24 mouse cellular contexts compared by ENCODE assay signal in the genomic region with DNA sequence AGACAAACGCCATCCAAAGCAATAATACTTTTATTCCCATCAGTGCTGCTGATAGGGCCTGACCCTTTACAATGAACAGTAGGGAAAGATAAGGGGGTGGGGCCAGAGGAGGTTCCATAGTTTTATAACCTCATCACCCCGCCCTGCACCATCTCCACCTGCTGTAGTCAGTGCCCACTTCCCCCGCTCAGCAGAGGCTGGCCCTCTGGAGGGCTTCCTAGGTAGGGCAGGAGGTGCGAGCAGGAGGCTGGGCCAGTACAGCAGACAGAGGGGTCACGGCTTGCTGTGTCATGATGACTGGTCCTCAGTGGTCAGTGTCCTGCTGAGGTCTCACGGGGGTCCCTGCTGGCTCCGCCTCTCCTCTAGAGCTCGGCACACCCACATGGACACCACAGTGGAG. TPM values are rescaled to one million over a fixed set of nuclear protein-coding genes. Genes with fewer than 3 reads are reported as not detected.
DNase-seq lines count a peak whose midpoint lies in the region; ATAC-seq and TF ChIP-seq lines count a peak whose summit lies in the region.
"Had no signal": no experiment of that assay in that cellular context is flagged by ENCODE, and none has a peak within 500 bp of the region (broad histone marks: within the 10 kb centered on the region; RNA-seq: fewer than 3 reads in every experiment).

No protein-coding gene starts in this region.

- no peak overlapping the region for H3K4me2 ChIP-seq in kidney, postnatal 0 days (ENCODE audit: low read length)
- H3K4me2 ChIP-seq in stomach, embryonic 16.5 days (ENCODE audit: low read depth, low read length), result no peak overlapping the region
- H3K4me2 ChIP-seq: heart, embryonic 15.5 days; liver, embryonic 15.5 days; midbrain, embryonic 12.5 days had no signal

- no peak for ATAC-seq in kidney, postnatal 0 days (replicated peaks; ENCODE audit: low FRiP score, low read depth)
- ATAC-seq in stomach, embryonic 16.5 days (ENCODE audit: insufficient read depth, low FRiP score), result 0 out of 2 replicates have a peak, but pooled peaks have one; percentile 15

- TF ChIP-seq CTCF in kidney, postnatal 0 days (IDR thresholded peaks at IDR 0.05; ENCODE audit: low read depth), result 0 out of 2 replicates have a peak, but pooled peaks have one; percentile 9
- peak; percentile 17; the same call in 1 of the 2 replicates for TF ChIP-seq CTCF in E14TG2a.4 (conservative IDR thresholded peaks at IDR 0.05; ENCODE audit: low read length)

- H3K27ac ChIP-seq in kidney, postnatal 0 days, result no peak overlapping the region
- H3K27ac ChIP-seq in stomach, embryonic 16.5 days (ENCODE audit: low read length), result no peak overlapping the region
- no peak overlapping the region for H3K27ac ChIP-seq in forebrain, embryonic 10.5 days
- H3K27ac ChIP-seq: heart, embryonic 15.5 days; layer of hippocampus, adult 2 months; limb, embryonic 10.5 days; liver, embryonic 15.5 days; macrophage; midbrain, embryonic 12.5 days had no signal

- H3K27me3 ChIP-seq in kidney, postnatal 0 days (ENCODE audit: insufficient read depth, low read length), result no peaks in the 10 kb centered on the region
- peaks cover 8% of the 10 kb centered on the region; the same call in 1 of the 2 replicates for H3K27me3 ChIP-seq in E14TG2a.4 (ENCODE audit: insufficient read depth, low read length)
- H3K27me3 ChIP-seq in stomach, embryonic 16.5 days (ENCODE audit: control insufficient read depth, insufficient read depth, low read length), result no peaks in the 10 kb centered on the region
- H3K27me3 ChIP-seq in forebrain, embryonic 10.5 days (ENCODE audit: poor library complexity, severe bottlenecking), result peaks cover 55% of the 10 kb centered on the region
- H3K27me3 ChIP-seq: CH12.LX; liver, embryonic 15.5 days had no signal

- no peak for DNase-seq in kidney, postnatal 0 days (ENCODE audit: low spot score)
- DNase-seq in kidney, adult 8-10 months, result no peak
- DNase-seq in ZHBTc4 (ENCODE audit: low read depth, low spot score), result peak; percentile 41
- no peak for DNase-seq in cerebellum, postnatal 36 days
- DNase-seq in forebrain, embryonic 10.5 days (ENCODE audit: extremely low spot score, low spot score), result no peak
- DNase-seq: adrenal gland, postnatal 36 days; B cell, adult 2 months; cerebellum, adult 9-11 months; heart, postnatal 4 days; kidney, adult 9 months; kidney, postnatal 25 days; liver; right cerebral cortex, postnatal 14 days; spleen, adult 18-20 months had no signal

- H3K36me3 ChIP-seq in kidney, postnatal 0 days (ENCODE audit: insufficient read depth, low read length), result 0 out of 2 replicates have a peak, but pooled peaks cover 5% of the 10 kb centered on the region
- H3K36me3 ChIP-seq in E14TG2a.4 (ENCODE audit: insufficient read depth, low read length), result no peaks in the 10 kb centered on the region
- H3K36me3 ChIP-seq in stomach, embryonic 16.5 days (ENCODE audit: control insufficient read depth, insufficient read depth, low read length), result no peaks in the 10 kb centered on the region
- H3K36me3 ChIP-seq in forebrain, embryonic 10.5 days (replicated peaks), result peaks cover 9% of the 10 kb centered on the region
- H3K36me3 ChIP-seq: liver, embryonic 15.5 days had no signal

- no peak overlapping the region for H3K9ac ChIP-seq in kidney, postnatal 0 days (ENCODE audit: low read depth, low read length)
- no peak overlapping the region for H3K9ac ChIP-seq in stomach, embryonic 16.5 days (ENCODE audit: low read length)
- H3K9ac ChIP-seq: heart, embryonic 15.5 days; liver, embryonic 15.5 days; midbrain, embryonic 12.5 days had no signal

- no peaks in the 10 kb centered on the region for H3K4me1 ChIP-seq in kidney, postnatal 0 days (replicated peaks; ENCODE audit: insufficient read depth, low read length)
- H3K4me1 ChIP-seq in E14TG2a.4 (replicated peaks; ENCODE audit: low read depth, low read length), result peaks cover 28% of the 10 kb centered on the region
- no peaks in the 10 kb centered on the region for H3K4me1 ChIP-seq in stomach, embryonic 16.5 days (ENCODE audit: control insufficient read depth, insufficient read depth, low read length)
- peaks cover 27% of the 10 kb centered on the region for H3K4me1 ChIP-seq in forebrain, embryonic 10.5 days
- H3K4me1 ChIP-seq: heart, embryonic 15.5 days; liver, embryonic 15.5 days had no signal

- 76% methylated on average over 8 of the region's 8 CpGs for WGBS in kidney, postnatal 0 days
- 80% methylated on average over 8 of the region's 8 CpGs for WGBS in stomach, embryonic 16.5 days
- 76% methylated on average over 8 of the region's 8 CpGs for WGBS in forebrain, embryonic 10.5 days

- H3K9me3 ChIP-seq in kidney, postnatal 0 days (replicated peaks; ENCODE audit: low read length), result no peaks in the 10 kb centered on the region
- no peaks in the 10 kb centered on the region for H3K9me3 ChIP-seq in E14TG2a.4 (ENCODE audit: low read length)
- no peaks in the 10 kb centered on the region for H3K9me3 ChIP-seq in stomach, embryonic 16.5 days (replicated peaks; ENCODE audit: control insufficient read depth, low read length)
- H3K9me3 ChIP-seq in forebrain, embryonic 10.5 days, result no peaks in the 10 kb centered on the region
- H3K9me3 ChIP-seq: heart, embryonic 15.5 days; limb, embryonic 10.5 days; liver, embryonic 15.5 days; midbrain, embryonic 12.5 days had no signal

- H3K4me3 ChIP-seq in kidney, postnatal 0 days (replicated peaks; ENCODE audit: low read depth, low read length), result no peak overlapping the region
- H3K4me3 ChIP-seq in E14TG2a.4 (replicated peaks; ENCODE audit: low read length), result no peak overlapping the region
- H3K4me3 ChIP-seq in stomach, embryonic 16.5 days (replicated peaks; ENCODE audit: low read length), result no peak overlapping the region
- no peak overlapping the region for H3K4me3 ChIP-seq in forebrain, embryonic 10.5 days
- H3K4me3 ChIP-seq: heart, embryonic 15.5 days; layer of hippocampus, adult 2 months; limb, embryonic 10.5 days; liver, embryonic 15.5 days; midbrain, embryonic 12.5 days had no signal

RNA-seq across cellular contexts. Expression of a gene that starts 15.0 kb away (rescaled TPM):
- polyA plus RNA-seq in kidney, postnatal 0 days (2015; fragmentation: Nextera tagmentation; extraction: Ambion mirVana), result not detected in 2 replicates
- polyA plus RNA-seq in stomach, embryonic 16.5 days (2015; fragmentation: Nextera tagmentation; extraction: Ambion mirVana), result not detected in 2 replicates
- polyA plus RNA-seq in forebrain, embryonic 10.5 days (2016; fragmentation: Nextera tagmentation; extraction: Ambion mirVana), result 0.05 TPM in 1 of 2 replicates, not detected in the other
- polyA plus RNA-seq: heart, embryonic 15.5 days; liver, embryonic 15.5 days; lung, embryonic 16.5 days had no signal
